Comparison of ENCODE assay signal across 8 mouse cellular contexts in genomic region chr4:115737551-115738041, GRCm38 (mm10). TPM values are rescaled to one million over a fixed set of nuclear protein-coding genes. Genes with fewer than 3 reads are reported as not detected.
DNase-seq lines count a peak whose midpoint lies in the region; ATAC-seq lines count a peak whose summit lies in the region.

Gene Efcab14, plus strand, starts transcription at chr4:115737744.

- intact Hi-C loops in gastrocnemius, postnatal 14 days (cut with DNase I; ENCODE audit: low total_unique reads) = loop anchor here (5.0 to 10.0 kb wide), 2 partner anchors 47 to 95 kb away; partner anchors contain the start of genes Atpaf1 and Tex38
- intact Hi-C loops in left cerebral cortex, postnatal 10 days (cut with DNase I) = loop anchor here (10.0 kb wide), 2 partner anchors 167 to 217 kb away; no protein-coding TSS in a partner anchor

- peak; percentile 99 for DNase-seq in adrenal gland, adult (ENCODE audit: inconsistent age in 2 of 2, low spot score in 1 of 2)
- peak; percentile 99 for DNase-seq in embryo, embryonic 10.5 days (ENCODE audit: low spot score)
- peak; percentile 99 for DNase-seq in gastrocnemius, postnatal 14 days
- peak; percentile 95 to 99 for DNase-seq in left cerebral cortex, postnatal 10 days (ENCODE audit: extremely low spot score in 1 of 2, low spot score in 2 of 2)
- DNase-seq in right cerebral cortex, postnatal 25 days = peak; percentile 98
- peak; percentile 98 for DNase-seq in urinary bladder, postnatal 4 days (ENCODE audit: low spot score in 2 of 2)

- peak; percentile 97 for ATAC-seq in inflammation-experienced regulatory T-cells, adult 6 months
- ATAC-seq in megakaryocyte-erythroid progenitor cell, adult 5-6 weeks (replicated peaks; ENCODE audit: low FRiP score, low TSS enrichment, poor library complexity, severe bottlenecking) = peak; percentile 96

RNA-seq across cellular contexts. Expression of gene Efcab14, which starts in this region (rescaled TPM):
- 10 to 100 TPM; 25.0 to 27.2 TPM for total RNA-seq in gastrocnemius, postnatal 14 days (2021)
- polyA plus RNA-seq in inflammation-experienced regulatory T-cells, adult 6 months (2017; shearing (Covaris generic)) = 10 to 100 TPM; 41.0 to 50.5 (median 41.1) TPM
- 10 to 100 TPM; 28.8 to 31.6 TPM for total RNA-seq in left cerebral cortex, postnatal 10 days (2021)
- 39.7 and 45.7 TPM in 2 replicates for total RNA-seq in megakaryocyte-erythroid progenitor cell, adult 5-6 weeks (2014; fragmentation: Nextera tagmentation)
- 34.2 and 41.0 TPM in 2 replicates for total RNA-seq in megakaryocyte-erythroid progenitor cell, adult 5-6 weeks (2017)

Comparison
In these comparisons a context has a peak if more than half of its experiments do, and no peak if none do; other contexts are left out.
1. Peak in every context shown above with its lines: DNase-seq and ATAC-seq.